Mouse (Mus musculus) kidney, embryonic 14.5 days (tissue): ENCODE measurements around the gene Cdk5. TPM values are rescaled to one million over a fixed set of nuclear protein-coding genes. Genes with fewer than 3 reads are reported as not detected.
A peak's percentile ranks its signal among the peaks of the same experiment; 100 is the strongest.

ENCODE experiments used
- ATAC-seq: fragments of 200-750 bp; cut with Nextera tagmentation; 2 replicates; pipeline ENCODE4 v1.8.0; 2017; ENCODE audit warnings: moderate number of reproducible peaks, mild to moderate bottlenecking, moderate TSS enrichment, moderate library complexity; ENCODE audit not compliant: low FRiP score, low TSS enrichment
- H3K27ac ChIP-seq: fragments of 300-500 bp; sonication (generic); 2 replicates; pipeline ENCODE4 v1.5.1; 2014; ENCODE audit warnings: low read depth, mild to moderate bottlenecking, low read length, moderate library complexity, mixed read lengths
- H3K27me3 ChIP-seq: fragments of 300-500 bp; sonication (generic); 2 replicates; pipeline ENCODE4 v1.6.1; 2014; ENCODE audit warnings: mild to moderate bottlenecking, low read length; ENCODE audit not compliant: control insufficient read depth, insufficient read depth
- H3K36me3 ChIP-seq: fragments of 300-500 bp; sonication (generic); 2 replicates; pipeline ENCODE4 v1.6.1; 2014; ENCODE audit warnings: low read length, mixed read lengths; ENCODE audit not compliant: control insufficient read depth, insufficient read depth
- H3K4me1 ChIP-seq: fragments of 300-500 bp; sonication (generic); 2 replicates; pipeline ENCODE4 v1.6.1; 2014; ENCODE audit warnings: low read length, mixed read lengths; ENCODE audit not compliant: control insufficient read depth, insufficient read depth
- H3K4me2 ChIP-seq: fragments of 300-500 bp; sonication (generic); replicated peaks from 2 replicates; pipeline ENCODE4 v1.6.1; 2014; ENCODE audit warnings: low read depth, mild to moderate bottlenecking, low read length
- H3K4me3 ChIP-seq: fragments of 300-500 bp; sonication (generic); 2 replicates; pipeline ENCODE4 v1.5.1; 2014; ENCODE audit warnings: mild to moderate bottlenecking, low read length
- H3K9ac ChIP-seq: fragments of 300-500 bp; sonication (generic); 2 replicates; pipeline ENCODE4 v1.6.1; 2014; ENCODE audit warnings: low read depth, mild to moderate bottlenecking, low read length, moderate library complexity
- H3K9me3 ChIP-seq: fragments of 300-500 bp; sonication (generic); 2 replicates; pipeline ENCODE4 v1.6.1; 2016; ENCODE audit warnings: low read length; ENCODE audit not compliant: control insufficient read depth
- WGBS: fragments of 180-500 bp; shearing (Covaris S2); extraction: QIAGEN DNeasy Blood & Tissue Kit; methylation state at CpG from one replicate; pipeline ENCODE4 v1.1.7; 2014; 5-methylcytosine and 5-hydroxymethylcytosine counted together
- polyA plus RNA-seq: library from polyadenylated mRNA; unstranded; fragments of >200 nt; fragmentation: Nextera tagmentation; extraction: Ambion mirVana; gene quantifications from 2 replicates; pipeline ENCODE4 v1.2.1, GENCODE M21; 2014

Cdk5 gene
- polyA plus RNA-seq, 1 experiment from 2014 or later = 45.5 TPM

- no peak overlapping the region for H3K4me2 ChIP-seq
- H3K9me3 ChIP-seq = no peaks in the 10 kb centered on the region
- peaks cover 62% of the 10 kb centered on the region for H3K36me3 ChIP-seq
- H3K4me1 ChIP-seq = peaks cover 12% of the 10 kb centered on the region
- no peak overlapping the region for H3K27ac ChIP-seq
- ATAC-seq = no peak
- H3K9ac ChIP-seq = no peak overlapping the region
- WGBS = 89% methylated on average over 9 of the region's 9 CpGs
- no peaks in the 10 kb centered on the region for H3K27me3 ChIP-seq
- no peak overlapping the region for H3K4me3 ChIP-seq
These were observed 18.7 kb upstream of the Cdk5 start for GRCm38 (mm10) chr5:24442029-24442428.

DNA sequence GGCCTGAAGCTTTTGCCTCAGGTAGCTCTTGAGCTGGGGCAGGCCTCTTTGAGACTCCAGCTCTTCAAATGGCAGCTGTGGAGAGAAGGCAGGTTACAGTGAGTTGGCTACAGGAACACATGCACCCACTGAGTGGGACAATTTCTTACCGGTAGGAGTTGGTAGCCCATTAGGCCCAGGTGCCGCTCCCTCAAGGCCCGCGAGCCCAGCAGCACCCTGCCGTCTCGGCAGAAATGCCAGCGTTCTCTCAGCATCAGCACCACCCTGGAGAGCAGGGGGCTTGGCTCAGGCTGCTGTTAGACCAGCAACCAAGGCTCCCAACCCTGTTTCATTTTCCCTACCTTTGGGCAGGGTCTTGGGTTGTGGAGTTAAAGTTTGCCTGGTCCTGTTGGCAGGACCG, 17.9 kb upstream of the Cdk5 start:
- H3K27ac ChIP-seq = no peak overlapping the region
- H3K9ac ChIP-seq = no peak overlapping the region
- no peaks in the 10 kb centered on the region for H3K9me3 ChIP-seq
- no peak for ATAC-seq
- WGBS = 93% methylated on average over 8 of the region's 8 CpGs
- no peak overlapping the region for H3K4me2 ChIP-seq
- H3K36me3 ChIP-seq = peaks cover 68% of the 10 kb centered on the region
- H3K4me1 ChIP-seq = peaks cover 12% of the 10 kb centered on the region
- H3K27me3 ChIP-seq = no peaks in the 10 kb centered on the region
- no peak overlapping the region for H3K4me3 ChIP-seq

DNA sequence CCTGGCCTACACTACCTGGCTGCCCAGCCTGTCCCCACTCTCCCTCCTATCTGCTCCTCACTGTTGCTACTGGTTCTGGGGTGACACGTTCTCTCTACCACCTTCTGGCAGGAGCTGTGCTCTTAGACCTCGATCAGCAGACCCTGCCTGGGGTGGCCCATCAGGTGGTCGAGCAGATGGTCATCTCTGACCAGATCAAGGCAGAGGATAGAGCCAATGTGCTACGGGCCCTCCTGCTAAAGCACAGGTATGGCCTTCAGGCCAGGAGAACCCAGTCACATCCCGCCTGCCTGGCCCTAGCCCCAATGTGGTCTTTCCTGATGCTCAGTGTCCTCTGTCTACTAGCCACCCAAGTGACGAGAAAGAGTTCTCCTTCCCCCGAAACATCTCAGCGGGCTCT, 10.7 kb upstream of the Cdk5 start:
- Histone ChIP-seq H3K9me3 (no peaks in the 10 kb centered on the region), H3K27me3 (no peaks in the 10 kb centered on the region), H3K36me3 (peaks cover 90% of the 10 kb centered on the region), H3K9ac (no peak overlapping the region), H3K27ac (no peak overlapping the region), H3K4me2 (no peak overlapping the region), H3K4me3 (no peak overlapping the region), H3K4me1 (no peaks in the 10 kb centered on the region)
- 90% methylated on average over 8 of the region's 8 CpGs for WGBS
- no peak for ATAC-seq

- H3K4me2 ChIP-seq = peak overlapping the region; percentile 34
- H3K27ac ChIP-seq = peak overlapping the region; percentile 38; the same call in 1 of the 2 replicates
- H3K27me3 ChIP-seq = no peaks in the 10 kb centered on the region
- no peaks in the 10 kb centered on the region for H3K9me3 ChIP-seq
- H3K9ac ChIP-seq = peak overlapping the region; percentile 38
- 22% methylated on average over 9 of the region's 9 CpGs for WGBS
- peaks cover 25% of the 10 kb centered on the region for H3K4me1 ChIP-seq
- ATAC-seq = no peak
- H3K36me3 ChIP-seq = peaks cover 43% of the 10 kb centered on the region
- peak overlapping the region; percentile 22; the same call in 1 of the 2 replicates for H3K4me3 ChIP-seq
These were observed 5.3 kb upstream of the Cdk5 start for GRCm38 (mm10) chr5:24428596-24428995.

- Histone ChIP-seq H3K9me3 (no peaks in the 10 kb centered on the region), H3K4me2 (peak overlapping the region; percentile 34), H3K4me3 (peak overlapping the region; percentile 22; the same call in 1 of the 2 replicates), H3K27ac (peak overlapping the region; percentile 38; the same call in 1 of the 2 replicates), H3K4me1 (peaks cover 25% of the 10 kb centered on the region), H3K27me3 (no peaks in the 10 kb centered on the region), H3K9ac (peak overlapping the region; percentile 38), H3K36me3 (peaks cover 37% of the 10 kb centered on the region)
- WGBS = 7% methylated on average over 15 of the region's 15 CpGs
- 0 out of 2 replicates have a peak, but pooled peaks have one; percentile 2 for ATAC-seq
These were observed 4.7 kb upstream of the Cdk5 start for GRCm38 (mm10) chr5:24427981-24428402.

DNA sequence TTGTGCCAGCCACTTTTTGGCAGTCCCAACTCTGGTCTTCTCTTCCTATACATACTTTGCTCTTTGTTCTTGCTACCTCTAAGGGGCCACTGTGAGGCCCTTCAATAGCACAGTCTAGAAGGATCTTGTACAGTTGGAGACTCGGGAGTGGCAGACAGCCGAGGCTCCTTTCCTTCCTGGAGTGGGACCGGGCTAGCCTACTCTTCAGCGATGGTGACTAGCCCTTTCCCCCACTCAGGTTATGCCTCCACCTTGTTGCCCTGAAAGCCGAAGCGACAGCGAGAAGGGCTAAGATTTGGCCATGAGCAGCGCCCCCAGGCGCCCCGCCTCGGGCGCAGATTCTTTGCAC, 3.9 kb upstream of the Cdk5 start:
- Histone ChIP-seq H3K9ac (peak overlapping the region; percentile 9; the same call in 1 of the 2 replicates), H3K4me3 (peak overlapping the region; percentile 63; the same call in 1 of the 2 replicates), H3K27ac (peak overlapping the region; percentile 49; the same call in 1 of the 2 replicates), H3K9me3 (no peaks in the 10 kb centered on the region), H3K4me1 (peaks cover 31% of the 10 kb centered on the region), H3K27me3 (no peaks in the 10 kb centered on the region), H3K4me2 (peak overlapping the region; percentile 86), H3K36me3 (peaks cover 30% of the 10 kb centered on the region)
- no peak for ATAC-seq
- 20% methylated on average over 12 of the region's 12 CpGs for WGBS

GRCm38 (mm10) chr5:24426556-24427284, 3.4 kb upstream of the Cdk5 start:
- Histone ChIP-seq H3K27me3 (no peaks in the 10 kb centered on the region), H3K9ac (peak overlapping the region; percentile 66; the same call in 1 of the 2 replicates), H3K4me3 (peak overlapping the region; percentile 63), H3K4me1 (peaks cover 31% of the 10 kb centered on the region), H3K27ac (no peak overlapping the region), H3K4me2 (peak overlapping the region; percentile 86), H3K36me3 (peaks cover 25% of the 10 kb centered on the region), H3K9me3 (no peaks in the 10 kb centered on the region)
- WGBS = 9% methylated on average over 9 of the region's 9 CpGs
- no peak for ATAC-seq

DNA sequence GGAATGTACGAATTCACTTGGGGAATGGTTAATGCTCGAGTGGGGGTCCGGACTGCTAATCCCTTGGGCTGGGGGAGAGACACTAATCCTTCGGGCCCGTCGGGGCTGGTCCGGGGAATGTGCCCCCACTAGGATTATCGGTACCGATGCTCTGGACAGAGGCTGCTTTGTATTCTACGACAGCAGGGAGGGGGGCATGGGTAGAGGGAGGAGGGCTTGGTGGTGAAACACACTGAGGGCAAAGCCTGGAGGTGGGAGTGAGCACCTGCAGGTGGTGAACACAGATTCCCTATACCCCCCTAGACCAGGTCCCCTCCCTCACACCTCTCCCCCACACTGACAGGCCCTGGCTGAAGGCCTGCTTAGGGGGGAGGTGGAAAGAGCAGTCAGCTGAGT, 2.7 kb upstream of the Cdk5 start:
- no peak for ATAC-seq
- Histone ChIP-seq H3K4me2 (peak overlapping the region; percentile 86), H3K9me3 (no peaks in the 10 kb centered on the region), H3K36me3 (peaks cover 21% of the 10 kb centered on the region), H3K27ac (no peak overlapping the region), H3K27me3 (no peaks in the 10 kb centered on the region), H3K4me3 (peak overlapping the region; percentile 63), H3K4me1 (peaks cover 31% of the 10 kb centered on the region), H3K9ac (peak overlapping the region; percentile 66; the same call in 1 of the 2 replicates)
- WGBS = 3% methylated on average over 10 of the region's 10 CpGs

DNA sequence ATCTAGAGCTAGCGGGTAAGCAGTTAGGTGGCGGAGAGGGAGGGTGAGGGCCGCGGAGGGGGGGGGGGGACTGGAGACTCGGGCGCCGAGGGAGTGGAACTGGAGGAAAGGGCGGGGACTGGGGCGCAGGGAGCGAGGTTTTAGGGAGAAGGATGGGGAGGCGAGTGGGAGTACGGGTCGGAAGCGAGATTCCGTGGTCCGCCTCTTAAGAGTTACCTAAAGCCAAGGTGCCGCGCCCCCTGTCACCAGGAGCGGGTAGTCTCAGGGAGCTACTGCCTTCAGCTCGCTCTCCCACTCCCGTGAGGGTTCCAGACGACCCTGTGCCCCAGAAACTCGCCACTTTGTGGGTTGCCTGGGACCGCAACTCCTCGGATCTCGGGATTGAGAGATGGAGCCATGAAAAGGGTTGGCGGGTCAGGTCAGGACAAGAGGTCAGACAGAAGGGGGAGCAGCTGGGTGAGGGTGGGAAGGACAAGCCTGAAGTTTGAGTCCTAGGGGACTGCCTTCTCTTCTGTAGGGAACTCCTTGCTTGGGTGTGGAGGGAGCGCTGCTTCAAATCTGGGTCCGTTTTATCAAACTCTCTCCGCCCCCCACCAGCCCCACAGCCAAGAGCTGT, 2.2 kb upstream of the Cdk5 start:
- no peak; the same call in 1 of the 2 replicates for ATAC-seq
- H3K36me3 ChIP-seq = peaks cover 21% of the 10 kb centered on the region
- H3K9ac ChIP-seq = peak overlapping the region; percentile 66
- H3K4me3 ChIP-seq = peak overlapping the region; percentile 63
- peak overlapping the region; percentile 32; the same call in 1 of the 2 replicates for H3K27ac ChIP-seq
- peak overlapping the region; percentile 86 for H3K4me2 ChIP-seq
- WGBS = 0% methylated on average over 25 of the region's 30 CpGs
- peaks cover 31% of the 10 kb centered on the region for H3K4me1 ChIP-seq
- no peaks in the 10 kb centered on the region for H3K27me3 ChIP-seq
- no peaks in the 10 kb centered on the region for H3K9me3 ChIP-seq
